Mouse (Mus musculus) central nervous system, embryonic 11.5 days (tissue): Measurements from ENCODE around the gene Galm. TPM values are rescaled to one million over a fixed set of nuclear protein-coding genes. Genes with fewer than 3 reads are reported as not detected.

Experiments used
- polyA plus RNA-seq: library from polyadenylated mRNA; depleted of rRNA; stranded (reverse); fragments of >200 nt; gene quantifications from 2 replicates; pipeline ENCODE4 v1.2.3, GENCODE M21; 2012; rRNA removed

The Galm gene
- polyA plus RNA-seq = 5.5 and 8.1 TPM in 2 replicates

GRCm38 (mm10) chr17:80127331-80128251 lies at the start of gene Galm:
Gene Galm, plus strand, starts transcription at chr17:80127471.

DNA sequence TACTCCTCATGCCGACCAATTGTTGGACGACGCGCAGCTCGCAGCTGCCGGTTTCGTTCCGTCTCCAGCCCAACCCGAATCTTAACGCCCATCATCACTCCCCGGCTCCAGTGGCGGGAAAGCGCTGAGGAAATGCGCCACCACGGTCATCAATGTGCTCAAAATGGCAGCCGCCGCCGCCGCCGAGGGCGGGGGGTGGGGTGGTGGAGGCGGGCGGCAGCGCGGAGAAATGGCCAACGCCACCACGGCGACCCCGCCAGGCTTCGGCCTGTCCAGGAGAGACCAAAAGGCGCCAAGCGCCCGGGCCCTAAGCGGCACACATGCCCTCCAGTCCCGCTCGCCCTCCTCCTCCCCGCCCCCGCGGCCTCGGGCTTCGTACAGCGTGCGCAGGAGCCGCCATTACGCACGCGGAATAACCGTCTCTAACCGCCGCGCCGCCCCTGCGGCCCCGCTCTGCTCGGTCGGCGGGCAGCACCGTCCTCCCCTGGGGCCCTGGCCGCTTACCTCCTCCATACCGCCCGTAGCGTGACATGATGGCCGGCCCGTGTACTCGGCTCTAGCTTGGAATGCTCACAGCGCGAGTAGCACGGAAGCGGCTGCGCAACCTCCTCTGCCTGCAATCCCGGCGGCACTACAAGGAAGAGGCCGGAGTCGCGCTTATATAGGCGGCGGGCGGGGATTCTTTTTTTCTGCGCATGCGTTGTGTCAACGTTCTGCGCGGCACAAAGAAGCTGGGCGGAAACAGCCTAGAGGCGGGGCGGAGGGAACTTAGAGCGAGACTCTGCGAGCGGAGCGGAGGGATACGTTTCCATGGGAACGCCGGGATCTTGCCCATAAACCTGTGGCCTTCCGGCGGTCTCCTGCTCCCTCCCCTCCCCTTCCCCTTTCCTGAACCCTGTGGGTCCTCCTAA lies 79.7 kb downstream of the Galm start, which contains the start of the genes Srsf7 and Ttc39d:
Srsf7 (minus strand) TSS at position 637 of the 911 bp plus-strand sequence.
Ttc39d (plus strand) TSS at position 790 of the 911 bp plus-strand sequence.

DNA sequence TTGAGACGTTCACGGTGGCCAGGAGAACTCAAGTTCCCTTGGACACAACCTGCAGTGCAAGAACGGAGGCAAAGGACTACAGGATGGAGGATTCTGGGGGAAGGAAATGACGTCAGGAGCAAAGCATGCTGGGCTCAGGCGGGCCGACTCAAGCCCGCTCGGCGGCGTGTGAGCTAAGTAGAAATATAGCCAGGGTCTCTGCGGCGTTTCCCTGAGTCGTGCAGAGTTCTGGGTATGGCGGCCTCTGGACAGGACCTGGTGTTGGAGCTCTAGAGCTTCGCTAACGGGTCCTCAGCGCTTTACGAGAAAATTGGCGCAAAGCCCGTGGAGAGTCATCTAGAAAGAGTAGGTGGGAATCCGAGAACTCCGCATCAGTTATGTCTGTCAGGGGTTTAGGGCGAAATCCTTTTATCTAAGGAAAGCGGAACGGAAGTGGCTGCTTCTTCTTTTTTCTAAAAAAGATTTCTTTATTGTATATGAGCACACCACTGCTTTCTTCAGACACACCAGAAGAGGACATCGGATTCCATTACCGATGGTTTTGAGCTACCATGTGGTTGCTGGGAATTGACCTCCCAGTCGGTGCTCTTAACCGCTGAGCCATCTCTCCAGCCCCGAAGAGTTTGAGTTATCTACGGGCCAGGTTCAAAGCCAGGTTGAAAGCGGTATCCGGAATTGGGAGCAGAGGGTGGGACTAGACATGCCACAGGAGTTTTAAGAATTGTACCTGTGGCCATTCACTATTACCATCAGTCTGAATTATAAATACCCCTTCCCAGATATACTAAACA lies 97.2 kb downstream of the Galm start, which contains the start of gene Gemin6:
Gemin6 (plus strand) TSS at position 116 of the 791 bp plus-strand sequence.

Other genes starting within 250 kb of the Galm start
- gene Atl2, start 231.3 kb upstream of the Galm start, polyA plus RNA-seq = 26.5 and 35.0 TPM in 2 replicates
- gene Hnrnpll, start 65.1 kb upstream of the Galm start, polyA plus RNA-seq = 113 and 168 TPM in 2 replicates
- gene Srsf7, start 79.8 kb downstream of the Galm start, polyA plus RNA-seq = 567 and 647 TPM in 2 replicates
- 0.06 and 0.10 TPM in 2 replicates for gene Ttc39d, start 80.0 kb downstream of the Galm start, polyA plus RNA-seq
- 26.0 and 26.9 TPM in 2 replicates for gene Gemin6, start 97.0 kb downstream of the Galm start, polyA plus RNA-seq
- 17.1 and 20.1 TPM in 2 replicates for gene Morn2, start 162.7 kb downstream of the Galm start, polyA plus RNA-seq
- gene Dhx57, start 163.0 kb downstream of the Galm start, polyA plus RNA-seq = 38.0 and 39.4 TPM in 2 replicates
- gene Arhgef33, start 179.9 kb downstream of the Galm start, polyA plus RNA-seq = 0.63 and 1.1 TPM in 2 replicates
- 0.28 and 0.72 TPM in 2 replicates for gene Gm10190, start 246.1 kb downstream of the Galm start, polyA plus RNA-seq